Mouse (Mus musculus): ENCODE measurements around the gene Map10.

Map10 gene

GRCm38 (mm10) chr8:125670906-125671305, 1.3 kb downstream of the Map10 start:
- DNase-seq = no peak

GRCm38 (mm10) chr8:125671371-125671770, 1.8 kb downstream of the Map10 start:
- DNase-seq = no peak

DNA sequence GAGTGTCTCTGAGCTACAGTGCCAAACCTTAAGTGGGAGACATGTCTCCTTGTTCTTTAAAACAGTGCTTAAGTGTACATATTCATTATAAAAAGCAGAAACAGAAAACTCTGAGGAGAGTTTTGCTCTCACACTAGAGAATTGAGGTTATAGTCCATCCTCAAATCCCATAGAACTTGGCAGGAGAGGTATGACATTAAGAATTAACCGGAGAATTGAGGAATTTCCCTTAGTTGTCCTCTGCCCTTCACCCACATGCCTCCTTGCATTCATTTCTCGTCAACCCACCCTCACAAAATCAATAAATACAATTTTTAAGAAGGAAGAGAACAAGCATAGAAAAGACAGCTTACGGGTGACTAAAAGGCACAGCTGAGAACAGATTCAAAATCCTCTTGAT, 6.2 kb downstream of the Map10 start:
- DNase-seq = no peak

GRCm38 (mm10) chr8:125677484-125677883, 7.9 kb downstream of the Map10 start:
- no peak for DNase-seq

DNA sequence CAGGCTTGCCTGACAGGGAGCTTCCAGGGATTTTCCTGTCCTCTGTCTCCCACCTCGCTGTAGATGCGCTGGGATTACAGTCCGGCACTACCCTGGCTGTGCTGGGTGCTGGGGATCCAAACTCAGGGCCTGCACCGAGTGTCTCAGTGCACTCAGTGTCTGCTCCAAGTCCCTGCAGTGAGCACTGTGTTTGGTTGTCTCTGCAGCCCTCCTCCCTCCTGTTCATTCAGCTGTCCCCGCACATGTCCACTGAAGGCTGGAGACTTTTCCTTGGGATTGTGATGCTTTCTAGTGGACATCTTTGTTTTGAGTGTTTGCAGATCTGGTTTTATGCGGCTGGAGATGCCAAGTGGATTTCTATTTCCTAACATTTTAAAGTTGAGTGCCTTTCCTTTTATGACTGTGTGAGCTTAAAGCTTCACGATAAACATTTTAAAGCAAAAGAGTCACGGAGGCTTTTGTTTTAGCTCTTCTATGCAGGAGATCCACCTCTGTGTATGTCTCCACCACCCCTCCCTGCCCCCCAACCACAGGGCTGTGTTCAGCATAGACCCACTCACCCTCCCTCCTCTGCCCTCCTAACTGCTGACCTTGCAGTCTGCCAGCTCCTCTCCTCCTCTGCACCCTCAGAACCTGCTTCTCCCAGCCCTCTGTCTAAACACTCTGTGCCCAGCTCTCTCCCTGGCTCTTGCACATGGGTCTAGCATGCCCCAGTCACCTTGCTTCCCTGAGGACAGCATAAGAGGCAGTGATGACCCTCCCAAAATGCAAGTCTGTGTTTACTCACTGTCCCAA, 9.4 kb downstream of the Map10 start:
- no peak for DNase-seq

DNA sequence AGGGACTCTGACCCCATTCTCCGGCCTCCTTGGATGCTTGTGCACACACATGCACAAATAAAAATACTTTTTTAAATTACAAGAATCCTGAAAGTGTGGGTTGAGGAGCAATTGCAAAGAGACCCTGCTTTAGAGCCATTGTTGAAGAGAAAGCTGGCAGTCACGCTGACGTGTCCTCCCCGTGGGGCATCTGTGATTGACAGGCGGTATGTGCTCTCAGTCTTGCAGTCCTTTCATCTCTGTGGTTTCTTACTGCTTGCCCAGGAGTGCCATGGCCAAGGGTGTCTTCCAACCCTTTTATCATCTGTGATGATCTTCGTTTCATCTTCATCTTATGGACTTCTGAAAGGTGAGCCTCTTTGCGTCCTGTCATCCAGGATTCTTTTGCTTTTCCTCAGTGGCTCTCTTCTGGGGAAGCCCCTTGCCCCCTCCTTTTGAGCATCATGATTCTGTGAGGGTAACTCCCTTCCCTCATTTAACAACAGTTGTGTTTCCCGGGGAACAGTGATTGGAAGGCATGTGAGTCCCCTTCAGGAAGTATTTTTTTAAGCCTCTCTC, 11.3 kb downstream of the Map10 start:
- no peak for DNase-seq

DNA sequence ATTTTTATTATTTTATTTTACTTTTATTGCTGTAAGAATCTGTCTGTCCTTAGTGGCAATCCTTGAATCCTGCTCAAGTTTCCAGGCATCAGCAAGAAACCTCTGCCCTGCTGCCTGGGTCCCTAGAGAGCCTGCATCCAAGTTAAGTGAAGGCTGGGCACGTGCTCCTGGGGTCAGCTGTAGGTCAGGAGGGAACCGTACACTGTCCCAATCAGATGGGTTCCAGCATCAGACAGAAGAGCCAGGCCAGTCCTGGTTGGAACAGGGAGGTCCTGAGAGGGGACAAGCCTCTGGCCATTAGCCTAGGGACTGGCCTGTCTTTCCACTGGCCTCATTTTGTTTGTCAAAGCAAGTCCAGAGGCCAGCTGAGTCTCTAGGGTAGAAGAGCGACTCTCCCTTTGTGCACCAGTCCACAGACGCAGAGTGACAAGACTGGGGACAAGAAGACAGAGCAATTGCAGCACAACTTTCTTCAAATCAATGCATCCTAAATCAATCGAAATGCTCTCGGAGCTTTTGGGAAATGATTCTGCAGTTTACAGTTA, 15.7 kb downstream of the Map10 start:
- no peak for DNase-seq

GRCm38 (mm10) chr8:125686221-125686865, 16.7 kb downstream of the Map10 start:
- DNase-seq = no peak

DNA sequence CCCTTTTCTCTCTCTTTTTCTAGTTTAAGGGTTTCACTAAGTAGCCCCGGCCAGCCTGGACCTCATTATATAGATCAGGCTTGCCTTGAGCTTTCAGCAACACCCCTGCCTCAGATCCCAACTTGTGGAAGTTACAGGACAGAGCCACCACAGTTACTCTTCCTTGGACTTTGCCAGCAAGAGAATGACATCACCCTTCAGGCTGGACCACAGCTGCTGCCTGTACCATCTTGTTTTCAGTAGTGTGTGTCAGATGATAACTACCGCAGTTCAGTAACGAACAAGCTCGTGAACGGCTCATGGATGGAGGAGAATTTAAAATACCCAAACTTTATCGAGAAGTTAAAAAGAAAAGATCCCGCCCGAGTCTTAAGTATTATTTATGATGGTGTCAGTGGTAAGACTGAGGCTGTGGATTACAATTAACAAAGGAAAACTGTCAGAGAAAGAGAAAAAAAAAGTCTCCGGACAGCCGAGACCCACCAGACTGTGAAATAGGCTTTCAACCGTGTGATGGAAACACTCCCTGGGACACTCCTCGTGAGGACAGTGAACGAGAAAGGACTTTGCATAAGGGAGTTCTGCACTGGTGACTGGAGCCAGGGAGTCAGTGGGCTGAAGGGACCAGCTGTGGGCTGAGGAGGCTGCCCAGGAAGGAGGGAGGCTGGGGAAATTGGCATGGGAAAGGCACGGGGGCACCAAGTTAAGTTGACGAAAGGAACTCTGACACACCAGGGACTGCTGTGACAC, 20.7 kb downstream of the Map10 start:
- no peak for DNase-seq

- no peak for DNase-seq
Measured at GRCm38 (mm10) chr8:125690961-125691360, 21.3 kb downstream of the Map10 start.

DNA sequence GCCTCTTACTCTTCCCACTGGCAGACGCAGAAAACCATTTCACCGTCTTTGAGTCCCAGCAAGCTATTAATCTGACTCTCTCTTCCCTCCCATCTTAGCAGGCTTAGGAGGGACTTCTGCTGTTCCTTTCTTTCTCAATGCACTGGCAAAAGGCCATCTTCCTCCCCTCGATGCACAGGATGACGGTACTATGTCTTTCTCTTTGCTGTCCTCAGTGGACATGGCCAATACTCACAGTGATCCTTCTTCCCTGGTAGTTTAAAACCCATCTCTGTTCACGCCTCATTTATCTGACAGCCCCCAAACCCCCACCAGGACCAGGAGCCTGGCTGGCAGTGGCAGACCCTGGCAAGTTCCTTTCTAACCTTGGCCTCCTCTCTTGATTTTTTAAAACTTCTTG, 22.8 kb downstream of the Map10 start:
- no peak for DNase-seq

DNA sequence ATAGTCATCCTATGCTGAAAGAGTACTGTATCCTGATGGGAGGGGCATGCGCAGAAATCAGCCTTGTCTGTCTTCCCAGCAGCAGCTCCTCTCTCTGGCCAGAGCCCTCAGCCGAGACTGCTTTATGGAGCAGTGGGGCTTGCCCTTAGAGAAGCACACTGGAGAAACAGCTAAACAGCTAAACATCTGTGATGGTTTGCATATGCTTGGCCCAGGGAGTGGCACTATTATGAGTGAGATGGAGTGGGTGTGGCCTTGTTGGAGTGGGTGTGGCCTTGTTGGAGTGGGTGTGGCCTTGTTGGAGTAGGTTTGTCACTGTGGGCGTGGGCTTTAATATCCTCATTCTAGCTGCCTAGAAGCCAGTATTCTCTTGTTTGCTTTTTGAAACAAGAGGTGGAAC, 23.6 kb downstream of the Map10 start:
- DNase-seq = no peak

GRCm38 (mm10) chr8:125695951-125696350, 26.3 kb downstream of the Map10 start:
- DNase-seq = no peak

DNA sequence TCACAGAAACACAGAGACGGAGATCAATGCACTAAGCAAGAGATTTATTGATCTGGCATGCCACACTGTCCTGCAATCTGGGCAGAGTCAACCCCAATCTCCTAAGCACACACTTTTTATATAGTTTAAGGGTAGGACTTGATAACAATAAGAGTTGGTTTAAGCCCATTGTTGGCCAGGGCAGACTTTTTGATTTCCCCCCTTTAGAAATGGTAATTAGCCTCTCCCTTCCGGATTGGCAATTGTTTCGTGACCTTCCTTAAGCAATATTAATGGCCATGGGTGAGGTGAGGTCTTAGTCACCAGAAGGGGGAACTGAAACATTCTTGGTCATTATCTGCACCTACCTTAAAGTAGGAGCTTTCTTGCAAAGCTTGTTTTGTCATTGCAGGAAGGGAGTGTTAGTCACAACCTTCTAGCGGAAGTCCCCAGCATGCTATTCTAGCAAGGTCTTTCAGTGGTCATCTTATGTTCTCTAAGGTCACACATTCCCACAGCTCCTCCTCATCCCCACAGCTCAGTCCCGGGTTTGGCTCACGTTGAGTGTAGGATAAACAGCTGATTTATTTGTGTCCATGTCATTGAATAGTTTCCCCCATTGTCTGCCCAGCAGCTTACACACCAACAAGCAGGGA, 29.9 kb downstream of the Map10 start:
- DNase-seq = no peak

DNA sequence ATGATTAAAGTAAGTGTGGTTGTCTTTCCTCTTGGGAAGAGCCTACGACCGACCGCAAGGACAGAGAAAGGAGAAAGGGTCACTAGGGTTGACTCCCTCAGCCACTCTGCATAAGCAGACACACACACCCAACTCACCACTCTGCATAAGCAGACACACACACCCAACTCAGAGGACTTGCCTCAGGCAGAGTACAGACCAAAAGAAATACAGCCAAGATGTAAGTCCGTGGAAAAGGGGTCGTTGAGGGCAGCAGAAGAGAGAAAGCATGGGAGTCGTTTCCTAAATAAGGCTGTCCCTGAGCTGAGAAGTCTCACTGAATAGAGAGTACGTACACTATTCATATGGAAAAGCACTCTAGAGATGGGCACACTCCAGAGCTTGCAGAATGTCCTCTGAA, 30.8 kb downstream of the Map10 start:
- no peak for DNase-seq

DNA sequence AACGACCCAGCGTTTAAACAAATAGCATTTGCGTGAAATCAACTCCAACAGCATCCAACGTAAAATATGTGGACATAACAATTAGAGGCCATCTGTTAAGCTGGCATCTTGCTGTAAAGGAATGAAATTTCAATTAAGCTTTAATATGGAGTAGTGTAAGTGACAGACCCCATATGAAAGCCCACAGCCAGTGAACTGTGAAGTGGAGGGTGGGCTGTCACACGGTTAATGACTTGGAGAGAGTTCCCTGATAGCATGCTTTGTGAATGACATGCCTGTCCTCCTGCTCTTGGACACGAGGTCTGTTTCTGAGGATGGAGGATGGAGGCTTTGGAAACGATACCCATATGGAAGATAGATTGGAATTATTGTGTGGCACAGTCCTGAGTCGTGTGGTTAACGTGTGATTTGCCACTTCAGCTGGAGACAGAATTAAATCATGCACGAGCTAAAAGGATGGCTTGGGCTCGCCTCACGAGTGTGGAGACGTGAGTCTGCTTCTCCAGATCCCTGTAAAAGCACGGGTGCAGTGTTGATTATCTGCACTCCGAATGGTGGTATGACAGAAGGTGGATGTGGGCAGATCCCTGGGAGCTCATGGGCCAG, 33.4 kb downstream of the Map10 start:
- DNase-seq = no peak

DNA sequence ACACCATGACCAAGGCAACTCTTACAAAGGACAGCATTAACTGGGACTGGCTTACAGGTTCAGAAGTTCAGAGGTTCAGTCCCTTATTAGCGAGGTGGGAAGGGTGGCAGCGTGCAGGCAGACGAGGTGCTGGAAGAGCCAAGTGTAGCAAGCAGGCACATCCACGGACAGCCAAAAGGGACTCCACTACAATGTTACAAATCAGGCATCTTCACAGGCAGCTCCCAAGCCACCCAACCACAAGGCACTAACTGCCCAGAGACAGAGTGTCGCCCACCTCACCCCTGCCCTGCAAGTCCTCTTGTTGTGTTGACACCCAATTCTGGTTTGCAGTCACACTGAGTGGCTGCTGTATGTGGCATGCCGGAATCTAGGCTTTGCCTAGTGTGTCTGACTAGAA, 34.8 kb downstream of the Map10 start:
- no peak for DNase-seq

DNA sequence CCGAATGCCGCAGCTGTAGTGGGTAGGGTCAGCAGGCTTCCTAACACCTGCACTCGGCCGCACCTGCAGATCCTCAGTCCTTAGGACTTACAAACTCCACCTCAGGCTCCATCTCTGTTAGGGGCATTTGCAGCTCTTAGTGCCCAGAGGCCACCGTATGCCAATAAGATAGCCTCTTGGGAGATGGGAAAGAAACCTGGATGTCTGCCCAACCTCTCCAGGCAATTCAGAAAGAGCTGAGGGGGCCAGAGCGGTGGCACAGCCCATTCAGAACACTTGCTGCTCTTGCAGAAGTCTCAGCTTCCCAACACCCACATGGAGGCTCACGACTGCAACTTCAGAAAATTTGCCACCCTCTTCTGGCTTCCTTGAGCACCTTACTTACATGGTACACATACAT, 36.2 kb downstream of the Map10 start:
- no peak for DNase-seq

DNA sequence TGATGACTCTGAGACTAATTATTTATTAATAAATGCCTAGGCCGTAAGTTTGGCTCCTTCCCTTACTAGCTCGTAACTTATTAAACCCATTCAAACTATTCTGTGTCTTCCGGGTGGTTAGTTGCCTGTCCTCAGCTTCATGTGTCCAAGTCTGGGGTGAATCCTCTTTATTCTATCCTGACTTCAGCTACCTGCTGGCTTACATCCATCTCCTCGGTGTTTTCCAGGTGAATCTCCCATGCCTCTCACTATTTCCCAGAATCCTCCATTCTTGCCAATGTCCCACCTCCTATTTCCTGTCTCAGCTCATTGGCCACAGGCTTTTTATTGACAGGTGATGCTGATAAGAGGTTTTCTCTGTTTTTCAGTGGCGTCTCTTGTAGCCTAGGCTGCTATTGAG, 39.6 kb downstream of the Map10 start:
- DNase-seq = no peak

DNA sequence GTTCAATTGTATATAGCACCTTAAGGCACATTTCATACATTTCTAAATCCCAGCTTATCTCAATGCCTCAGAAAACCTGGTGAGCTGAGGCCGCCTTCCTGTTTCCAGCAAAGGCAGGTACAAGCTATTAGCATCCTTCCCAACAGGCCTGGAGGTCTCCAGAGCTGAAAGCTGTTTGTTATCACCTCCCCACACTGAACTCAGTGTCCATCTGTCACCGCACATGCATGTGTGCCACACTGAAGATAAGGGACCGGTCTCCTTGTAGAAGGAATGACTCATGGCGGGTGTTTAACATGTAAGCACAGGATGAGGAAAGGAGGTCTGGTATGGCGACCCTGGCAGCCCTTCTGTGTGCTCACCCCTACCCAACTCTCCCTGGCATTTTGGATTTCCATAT, 41.9 kb downstream of the Map10 start:
- DNase-seq = no peak

DNA sequence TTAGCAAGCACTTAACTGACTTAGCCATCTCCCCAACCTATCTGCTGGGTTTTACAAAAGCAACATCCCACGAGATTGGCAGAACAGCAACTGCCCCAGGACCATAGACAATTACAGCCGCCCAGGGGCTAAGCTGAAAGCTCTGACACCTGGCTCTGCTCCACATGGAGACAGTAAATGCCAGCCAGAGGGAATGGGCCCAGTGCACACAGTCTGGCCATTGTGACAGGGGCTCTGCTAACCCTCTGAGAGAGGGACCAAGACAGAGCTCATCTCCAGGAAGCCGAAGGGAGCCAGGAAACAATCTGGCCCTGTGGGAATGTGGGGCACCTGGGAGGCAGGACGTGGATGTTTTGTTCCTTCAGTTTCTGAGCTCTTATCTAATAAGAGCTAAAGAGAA, 46.6 kb downstream of the Map10 start:
- no peak for DNase-seq

- DNase-seq = no peak
Measured at GRCm38 (mm10) chr8:125716613-125717012, 47.0 kb downstream of the Map10 start.

All from thymus, postnatal 14 days (tissue).